Mouse (Mus musculus): ENCODE measurements at regions not wholly inside any gene's neighbourhood (a gene's known extent, or its start where the extent isn't known, plus 50 kb on each side); places are given as distances from the start of the nearest gene placed in this dataset.

- DNase-seq (ENCODE audit: low spot score) = no peak
These were observed 148.6 kb downstream of the Sec61b start for GRCm38 (mm10) chr4:47622851-47623743.

- no peak for DNase-seq (ENCODE audit: low spot score)
These were observed 155.5 kb downstream of the Sec61b start for GRCm38 (mm10) chr4:47630006-47630405.

GRCm38 (mm10) chr4:47630427-47630826 is 156.0 kb downstream of the Sec61b start:
- no peak for DNase-seq (ENCODE audit: low spot score)

GRCm38 (mm10) chr4:47638876-47639494 is 164.5 kb downstream of the Sec61b start:
- DNase-seq (ENCODE audit: low spot score) = no peak

GRCm38 (mm10) chr4:47645093-47645492 is 170.6 kb downstream of the Sec61b start:
- DNase-seq (ENCODE audit: low spot score) = no peak

GRCm38 (mm10) chr4:47648701-47649100 is 174.2 kb downstream of the Sec61b start:
- no peak for DNase-seq (ENCODE audit: low spot score)

GRCm38 (mm10) chr4:47649951-47650350 is 175.5 kb downstream of the Sec61b start:
- DNase-seq (ENCODE audit: low spot score) = no peak

- DNase-seq (ENCODE audit: low spot score) = no peak
These were observed 177.1 kb downstream of the Sec61b start for GRCm38 (mm10) chr4:47651521-47651920.

- no peak for DNase-seq (ENCODE audit: low spot score)
These were observed 178.7 kb downstream of the Sec61b start for GRCm38 (mm10) chr4:47653143-47653542.

- DNase-seq (ENCODE audit: low spot score) = no peak
These were observed 195.1 kb downstream of the Sec61b start for GRCm38 (mm10) chr4:47669519-47669918.

- no peak for DNase-seq (ENCODE audit: low spot score)
These were observed 196.0 kb downstream of the Sec61b start for GRCm38 (mm10) chr4:47670476-47670875.

GRCm38 (mm10) chr4:47671362-47671761 is 196.9 kb downstream of the Sec61b start:
- DNase-seq (ENCODE audit: low spot score) = no peak

GRCm38 (mm10) chr4:47681141-47681540 is 206.7 kb downstream of the Sec61b start:
- DNase-seq (ENCODE audit: low spot score) = no peak

GRCm38 (mm10) chr4:47691207-47691606 is 216.7 kb downstream of the Sec61b start:
- no peak for DNase-seq (ENCODE audit: low spot score)

GRCm38 (mm10) chr4:47692654-47693053 is 218.2 kb downstream of the Sec61b start:
- DNase-seq (ENCODE audit: low spot score) = no peak

GRCm38 (mm10) chr4:47693221-47693620 is 218.8 kb downstream of the Sec61b start:
- no peak for DNase-seq (ENCODE audit: low spot score)

GRCm38 (mm10) chr4:47697071-47697470 is 222.6 kb downstream of the Sec61b start:
- DNase-seq (ENCODE audit: low spot score) = no peak

GRCm38 (mm10) chr4:47698514-47698913 is 224.1 kb downstream of the Sec61b start:
- DNase-seq (ENCODE audit: low spot score) = no peak

- DNase-seq (ENCODE audit: low spot score) = no peak
These were observed 224.5 kb downstream of the Sec61b start for GRCm38 (mm10) chr4:47698926-47699325.

GRCm38 (mm10) chr4:47703501-47703900 is 229.0 kb downstream of the Sec61b start:
- DNase-seq (ENCODE audit: low spot score) = no peak

- DNase-seq (ENCODE audit: low spot score) = no peak
These were observed 230.1 kb downstream of the Sec61b start for GRCm38 (mm10) chr4:47704607-47705006.

- DNase-seq (ENCODE audit: low spot score) = no peak
These were observed 233.5 kb downstream of the Sec61b start for GRCm38 (mm10) chr4:47707966-47708365.

GRCm38 (mm10) chr4:47713387-47713786 is 238.9 kb downstream of the Sec61b start:
- DNase-seq (ENCODE audit: low spot score) = no peak
